Mouse (Mus musculus): ENCODE measurements around the gene Nxn. TPM values are rescaled to one million over a fixed set of nuclear protein-coding genes. Genes with fewer than 3 reads are reported as not detected.

The Nxn gene
- total and polyA plus RNA-seq, 2 experiments from 2014 or later = 12.7 to 22.1 TPM

GRCm38 (mm10) chr11:76272440-76272839 lies 126.5 kb downstream of the Nxn start:
- DNase-seq (peak; percentile 40), ATAC-seq (no peak)
- WGBS = 80% methylated on average over 4 of the region's 4 CpGs

GRCm38 (mm10) chr11:76268521-76269065 lies 130.3 kb downstream of the Nxn start:
- H3K4me1 ChIP-seq (ENCODE audit: insufficient read depth) = no peaks in the 10 kb centered on the region
- no peak overlapping the region for H3K4me2 ChIP-seq (ENCODE audit: low read depth)
- no peak overlapping the region for H3K9ac ChIP-seq
- no peaks in the 10 kb centered on the region for H3K9me3 ChIP-seq (ENCODE audit: low read length)
- no peak overlapping the region for H3K4me3 ChIP-seq (ENCODE audit: low read depth, low read length)
- DNase-seq (no peak), ATAC-seq (no peak)
- 38% methylated on average over 6 of the region's 6 CpGs for WGBS
- no peak overlapping the region; the same call in 1 of the 2 replicates for H3K27ac ChIP-seq (ENCODE audit: low read depth, low read length)
- H3K36me3 ChIP-seq (ENCODE audit: insufficient read depth) = no peaks in the 10 kb centered on the region
- H3K27me3 ChIP-seq (ENCODE audit: insufficient read depth, low read length) = no peaks in the 10 kb centered on the region
- no peak for TF ChIP-seq CTCF (IDR thresholded peaks at IDR 0.05; ENCODE audit: low read depth)

More at GRCm38 (mm10) chr11:76272440-76272839, 126.5 kb downstream of the Nxn start:
- H3K9me3 ChIP-seq (ENCODE audit: low read length) = no peaks in the 10 kb centered on the region
- no peaks in the 10 kb centered on the region for H3K36me3 ChIP-seq (ENCODE audit: insufficient read depth)
- no peaks in the 10 kb centered on the region for H3K4me1 ChIP-seq (ENCODE audit: insufficient read depth)
- no peak overlapping the region for H3K4me3 ChIP-seq (ENCODE audit: low read depth, low read length)
- H3K9ac ChIP-seq = no peak overlapping the region
- peak; percentile 55; the same call in 1 of the 2 replicates for TF ChIP-seq CTCF (IDR thresholded peaks at IDR 0.05; ENCODE audit: low read depth)
- H3K27me3 ChIP-seq (ENCODE audit: insufficient read depth, low read length) = no peaks in the 10 kb centered on the region
- no peak overlapping the region for H3K27ac ChIP-seq (ENCODE audit: low read depth, low read length)
- H3K4me2 ChIP-seq (ENCODE audit: low read depth) = no peak overlapping the region

DNA sequence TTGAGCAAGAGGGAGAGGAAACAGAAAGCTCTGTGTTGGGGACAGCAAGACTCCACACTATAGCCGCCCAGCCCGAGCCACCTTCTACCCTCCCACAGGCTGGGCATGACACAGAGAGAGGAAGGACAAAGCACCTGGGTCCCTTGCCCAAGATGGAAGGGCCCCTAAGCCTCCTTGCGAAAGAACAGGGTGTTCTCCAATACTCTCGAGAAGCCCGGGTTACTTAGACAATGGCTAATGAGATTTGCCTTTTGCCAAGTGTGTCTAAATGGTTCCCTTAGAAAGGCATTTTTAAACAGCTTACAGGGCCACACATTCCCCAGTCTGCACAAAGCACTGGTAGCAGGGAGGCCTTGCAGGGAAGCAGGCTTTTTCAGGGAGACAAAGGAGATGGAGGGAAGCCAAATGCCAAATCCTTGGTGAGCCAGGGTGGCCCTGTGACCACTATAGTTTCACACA lies 130.9 kb downstream of the Nxn start:
- Histone ChIP-seq H3K4me2 (ENCODE audit: low read depth) (no peak overlapping the region), H3K9ac (no peak overlapping the region), H3K36me3 (ENCODE audit: insufficient read depth) (no peaks in the 10 kb centered on the region), H3K27ac (ENCODE audit: low read depth, low read length) (peak overlapping the region; percentile 6), H3K27me3 (ENCODE audit: insufficient read depth, low read length) (no peaks in the 10 kb centered on the region), H3K4me1 (ENCODE audit: insufficient read depth) (no peaks in the 10 kb centered on the region), H3K4me3 (ENCODE audit: low read depth, low read length) (no peak overlapping the region), H3K9me3 (ENCODE audit: low read length) (no peaks in the 10 kb centered on the region)
- ATAC-seq (peak; percentile 87), DNase-seq (peak; percentile 42)
- no peak for TF ChIP-seq CTCF (IDR thresholded peaks at IDR 0.05; ENCODE audit: low read depth)
- WGBS = 12% methylated on average over 5 of the region's 5 CpGs

- DNase-seq (no peak), ATAC-seq (no peak)
- 22% methylated on average over 7 of the region's 7 CpGs for WGBS
- Histone ChIP-seq H3K27me3 (ENCODE audit: insufficient read depth, low read length) (no peaks in the 10 kb centered on the region), H3K4me2 (ENCODE audit: low read depth) (no peak overlapping the region), H3K4me1 (ENCODE audit: insufficient read depth) (no peaks in the 10 kb centered on the region), H3K4me3 (ENCODE audit: low read depth, low read length) (no peak overlapping the region), H3K9ac (no peak overlapping the region), H3K36me3 (ENCODE audit: insufficient read depth) (no peaks in the 10 kb centered on the region), H3K9me3 (ENCODE audit: low read length) (no peaks in the 10 kb centered on the region), H3K27ac (ENCODE audit: low read depth, low read length) (peak overlapping the region; percentile 6; the same call in 1 of the 2 replicates)
- TF ChIP-seq CTCF (IDR thresholded peaks at IDR 0.05; ENCODE audit: low read depth) = no peak
Measured at GRCm38 (mm10) chr11:76267550-76267949, 131.4 kb downstream of the Nxn start.

DNA sequence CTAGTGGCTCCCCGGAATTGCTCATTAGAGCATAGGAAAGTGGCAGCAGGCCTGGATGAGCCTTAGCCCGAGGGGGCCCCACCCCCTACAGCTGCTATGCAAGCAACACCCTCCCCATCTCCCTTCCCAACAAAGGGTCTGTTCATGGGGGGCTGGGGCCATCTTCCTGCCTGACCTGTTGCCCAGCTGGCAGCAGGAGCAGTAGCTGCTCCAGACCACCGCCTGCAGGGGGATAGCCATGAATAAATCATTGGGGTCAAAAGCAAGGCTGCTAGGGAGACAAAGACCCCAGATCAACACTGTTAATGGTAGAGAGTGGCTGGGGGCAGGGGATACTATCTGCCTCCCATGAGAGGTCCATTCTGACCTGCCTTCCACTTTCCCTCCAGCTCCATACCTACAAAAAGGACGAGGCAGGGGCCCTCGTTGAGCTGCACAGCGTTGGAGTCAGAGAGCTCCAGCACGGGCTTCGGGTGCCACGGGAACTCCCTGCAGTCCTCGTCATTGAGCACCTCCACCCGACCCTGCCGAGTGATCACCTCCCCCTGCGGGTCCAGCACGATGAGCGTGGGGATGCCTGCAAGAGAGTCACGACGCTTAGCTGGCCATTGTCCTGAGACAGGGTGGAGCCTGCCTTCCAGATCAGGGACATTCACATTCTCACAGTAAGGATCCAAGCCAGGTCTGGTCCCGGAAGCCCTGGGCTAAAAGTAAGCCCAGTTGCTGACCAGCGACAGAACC lies 136.2 kb downstream of the Nxn start:
- H3K36me3 ChIP-seq (ENCODE audit: insufficient read depth) = no peaks in the 10 kb centered on the region
- ATAC-seq (no peak), DNase-seq (no peak)
- no peak for TF ChIP-seq CTCF (IDR thresholded peaks at IDR 0.05; ENCODE audit: low read depth)
- H3K27ac ChIP-seq (ENCODE audit: low read depth, low read length) = no peak overlapping the region
- no peak overlapping the region for H3K4me3 ChIP-seq (ENCODE audit: low read depth, low read length)
- no peaks in the 10 kb centered on the region for H3K9me3 ChIP-seq (ENCODE audit: low read length)
- H3K27me3 ChIP-seq (ENCODE audit: insufficient read depth, low read length) = no peaks in the 10 kb centered on the region
- H3K4me1 ChIP-seq (ENCODE audit: insufficient read depth) = no peaks in the 10 kb centered on the region
- WGBS = 15% methylated on average over 19 of the region's 19 CpGs
- H3K4me2 ChIP-seq (ENCODE audit: low read depth) = no peak overlapping the region
- H3K9ac ChIP-seq = no peak overlapping the region

DNA sequence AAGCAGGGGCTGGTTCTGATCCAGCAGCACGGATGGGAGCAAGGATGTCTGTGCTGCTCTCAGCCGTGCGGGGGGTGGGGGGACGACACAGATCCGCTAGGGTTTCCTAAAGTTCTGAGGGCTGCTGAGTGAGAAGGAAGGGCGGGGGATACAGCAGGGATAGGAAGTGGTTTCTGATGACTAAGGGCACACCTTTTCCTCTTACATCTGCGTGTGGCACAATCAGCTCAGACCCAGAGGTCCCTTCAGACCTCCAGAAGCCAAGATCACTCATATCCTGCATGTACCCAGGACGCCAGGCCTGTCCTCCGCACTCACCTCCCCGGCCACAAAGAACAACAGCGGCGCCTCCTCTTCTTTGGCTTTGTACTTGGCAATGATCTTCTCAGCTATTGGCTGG lies 137.7 kb downstream of the Nxn start:
- Histone ChIP-seq H3K36me3 (ENCODE audit: insufficient read depth) (no peaks in the 10 kb centered on the region), H3K9ac (no peak overlapping the region), H3K4me2 (ENCODE audit: low read depth) (no peak overlapping the region), H3K27ac (ENCODE audit: low read depth, low read length) (no peak overlapping the region), H3K4me1 (ENCODE audit: insufficient read depth) (no peaks in the 10 kb centered on the region), H3K4me3 (ENCODE audit: low read depth, low read length) (no peak overlapping the region), H3K27me3 (ENCODE audit: insufficient read depth, low read length) (no peaks in the 10 kb centered on the region), H3K9me3 (ENCODE audit: low read length) (no peaks in the 10 kb centered on the region)
- 69% methylated on average over 12 of the region's 12 CpGs for WGBS
- no peak for ATAC-seq
- TF ChIP-seq CTCF (IDR thresholded peaks at IDR 0.05; ENCODE audit: low read depth) = no peak
- no peak for DNase-seq

Measured in forebrain, postnatal 0 days (tissue).